Mouse (Mus musculus) olfactory bulb, adult 2 months (tissue): ENCODE data around the gene S100a2. TPM values are rescaled to one million over a fixed set of nuclear protein-coding genes. Genes with fewer than 3 reads are reported as not detected.
A peak's percentile ranks its signal among the peaks of the same experiment; 100 is the strongest.

Experiments
- H3K27ac ChIP-seq: fragments of 200-500 bp; 2 replicates; pipeline ENCODE4 v1.5.1; 2012; ENCODE audit warnings: low read depth, low read length; ENCODE audit not compliant: insufficient read depth
- H3K4me1 ChIP-seq: fragments of 200-500 bp; 2 replicates; pipeline ENCODE4 v1.6.1; 2012; ENCODE audit warnings: low read length; ENCODE audit not compliant: control insufficient read depth, insufficient read depth
- H3K4me3 ChIP-seq: fragments of 200-500 bp; 2 replicates; pipeline ENCODE4 v1.5.1; 2012; ENCODE audit warnings: mild to moderate bottlenecking, low read depth, low read length, moderate library complexity; ENCODE audit not compliant: insufficient read depth
- CTCF ChIP-seq: fragments of 200-500 bp; IDR thresholded peaks from 2 replicates; pipeline ENCODE4 v1.5.1; 2012; ENCODE audit warnings: low read depth, mild to moderate bottlenecking, low read length, moderate library complexity; ENCODE audit not compliant: insufficient read depth
- POLR2A ChIP-seq: fragments of 200-500 bp; IDR thresholded peaks from 2 replicates; pipeline ENCODE4 v1.6.1; 2012; ENCODE audit warnings: mild to moderate bottlenecking, low read depth, low read length, moderate library complexity; ENCODE audit not compliant: insufficient read depth
- WGBS: fragments of 180-500 bp; shearing (Covaris S2); methylation state at CpG from one replicate; pipeline ENCODE4 v1.1.7; 2018; 5-methylcytosine and 5-hydroxymethylcytosine counted together
- polyA plus RNA-seq: library from polyadenylated mRNA; stranded (reverse); fragments of >200 nt; gene quantifications from 2 replicates; pipeline ENCODE4 v1.2.4, GENCODE M21; 2012; ENCODE audit warnings: low replicate concordance; ENCODE audit not compliant: missing spikeins, insufficient read depth, insufficient read length

S100a2 gene
- polyA plus RNA-seq, 1 experiment = not detected

GRCm38 (mm10) chr3:90576351-90577001 lies 13.6 kb upstream of the S100a2 start:
- Histone ChIP-seq H3K4me3 (no peak overlapping the region), H3K4me1 (peaks cover 4% of the 10 kb centered on the region), H3K27ac (no peak overlapping the region)
- WGBS = 69% methylated on average over 10 of the region's 10 CpGs
- TF ChIP-seq CTCF (no peak), POLR2A (no peak)

DNA sequence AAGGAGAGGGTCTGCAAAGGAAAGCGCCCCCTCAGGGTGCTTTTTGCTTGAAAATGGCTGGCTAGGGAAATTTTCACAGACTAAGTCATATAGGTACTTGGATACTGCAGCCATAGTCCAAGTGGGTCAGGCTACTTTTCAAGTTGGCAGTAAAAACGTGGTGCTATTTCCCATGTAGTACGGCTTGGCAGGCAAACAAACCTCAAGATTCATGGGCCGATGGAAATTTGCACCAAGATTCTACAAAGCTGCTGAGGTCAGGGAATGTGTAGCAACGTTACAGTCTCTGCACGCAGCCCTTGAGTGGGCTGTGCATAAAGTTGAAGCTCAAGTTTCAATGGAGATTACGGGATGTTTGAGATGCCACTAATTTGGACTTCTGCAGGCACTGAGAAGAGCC lies 10.6 kb upstream of the S100a2 start:
- 58% methylated on average over 7 of the region's 7 CpGs for WGBS
- TF ChIP-seq CTCF = no peak
- no peak for TF ChIP-seq POLR2A
- H3K4me3 ChIP-seq = no peak overlapping the region
- peaks cover 7% of the 10 kb centered on the region for H3K4me1 ChIP-seq
- no peak overlapping the region for H3K27ac ChIP-seq

- H3K27ac ChIP-seq = no peak overlapping the region
- H3K4me3 ChIP-seq = no peak overlapping the region
- 98% methylated on average over 5 of the region's 5 CpGs for WGBS
- peaks cover 11% of the 10 kb centered on the region for H3K4me1 ChIP-seq
- no peak for TF ChIP-seq POLR2A
- TF ChIP-seq CTCF = no peak
Measured at GRCm38 (mm10) chr3:90581141-90581540, 8.9 kb upstream of the S100a2 start.

DNA sequence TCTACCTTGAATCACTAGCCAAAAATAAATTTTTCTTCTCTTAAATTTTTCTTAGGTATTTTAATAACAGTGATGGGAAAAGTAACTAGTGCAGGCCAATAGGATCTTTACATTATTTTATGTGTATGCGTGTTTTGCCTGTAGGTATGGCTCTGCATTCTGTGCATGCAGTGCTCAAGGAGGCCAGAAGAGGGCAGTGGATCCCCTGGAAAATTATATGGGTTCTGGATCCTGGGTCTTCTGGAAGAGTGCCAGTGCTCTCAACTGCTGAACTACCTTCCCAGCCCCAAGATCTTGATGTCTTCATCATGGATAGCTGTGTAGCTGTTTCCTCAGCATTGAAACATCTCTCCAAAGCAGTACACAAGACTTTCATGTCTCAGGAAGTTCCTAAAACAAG lies 7.9 kb upstream of the S100a2 start:
- no peak for TF ChIP-seq CTCF
- no peak for TF ChIP-seq POLR2A
- 97% methylated on average over 1 of the region's 1 CpGs for WGBS

GRCm38 (mm10) chr3:90582556-90582955 lies 7.5 kb upstream of the S100a2 start:
- Histone ChIP-seq H3K4me3 (no peak overlapping the region), H3K27ac (no peak overlapping the region), H3K4me1 (peaks cover 25% of the 10 kb centered on the region)
- 96% methylated on average over 4 of the region's 4 CpGs for WGBS
- no peak for TF ChIP-seq POLR2A
- no peak for TF ChIP-seq CTCF

More for the DNA sequence above, 7.9 kb upstream of the S100a2 start:
- Histone ChIP-seq H3K4me1 (peaks cover 21% of the 10 kb centered on the region), H3K4me3 (no peak overlapping the region), H3K27ac (no peak overlapping the region)

DNA sequence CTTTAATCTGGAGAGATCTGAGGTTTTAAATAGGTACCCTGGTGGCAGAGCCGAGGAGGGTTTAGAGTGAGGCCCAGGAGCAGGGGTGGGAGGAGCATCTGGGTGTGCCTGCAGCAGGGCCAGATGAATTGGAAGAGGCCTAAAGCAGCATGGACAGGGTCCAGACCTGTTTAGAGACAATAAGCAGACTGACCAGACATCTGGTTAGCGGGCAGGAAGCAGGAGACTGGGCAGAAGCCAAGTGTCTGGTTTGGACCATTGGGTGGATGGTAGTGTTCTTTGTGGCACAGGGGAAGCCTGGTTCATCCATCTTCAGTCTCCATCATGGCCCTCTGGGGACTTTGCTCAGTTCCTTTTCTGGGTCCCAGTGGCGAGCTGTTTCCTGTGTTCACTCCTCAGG lies 6.2 kb upstream of the S100a2 start:
- H3K4me1 ChIP-seq = peaks cover 26% of the 10 kb centered on the region
- 69% methylated on average over 3 of the region's 3 CpGs for WGBS

DNA sequence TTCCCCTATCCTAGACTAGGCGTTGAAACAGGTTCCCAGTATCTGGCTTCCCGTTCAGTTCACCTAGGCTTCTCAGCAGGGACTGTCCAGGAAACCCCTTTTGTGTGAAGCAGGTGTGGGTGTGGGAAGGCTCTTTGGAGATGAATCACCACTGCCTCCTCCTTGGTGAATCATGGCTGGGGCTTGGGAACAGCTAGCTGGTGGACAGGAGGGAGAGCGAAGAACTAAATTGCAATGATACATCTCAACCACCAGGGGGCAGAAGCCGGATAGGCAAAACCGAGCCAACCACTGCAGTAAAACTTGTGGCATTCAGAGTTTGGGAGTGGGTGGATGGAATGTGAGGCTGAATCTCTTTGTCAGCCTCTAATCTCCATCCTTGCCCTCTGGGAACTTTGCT lies 4.5 kb upstream of the S100a2 start:
- 21% methylated on average over 5 of the region's 5 CpGs for WGBS
- TF ChIP-seq POLR2A (no peak), CTCF (peak; percentile 57)
- no peak overlapping the region for H3K27ac ChIP-seq

More for the DNA sequence above, 6.2 kb upstream of the S100a2 start:
- no peak overlapping the region for H3K27ac ChIP-seq
- no peak overlapping the region for H3K4me3 ChIP-seq
- TF ChIP-seq CTCF = no peak
- TF ChIP-seq POLR2A = no peak

DNA sequence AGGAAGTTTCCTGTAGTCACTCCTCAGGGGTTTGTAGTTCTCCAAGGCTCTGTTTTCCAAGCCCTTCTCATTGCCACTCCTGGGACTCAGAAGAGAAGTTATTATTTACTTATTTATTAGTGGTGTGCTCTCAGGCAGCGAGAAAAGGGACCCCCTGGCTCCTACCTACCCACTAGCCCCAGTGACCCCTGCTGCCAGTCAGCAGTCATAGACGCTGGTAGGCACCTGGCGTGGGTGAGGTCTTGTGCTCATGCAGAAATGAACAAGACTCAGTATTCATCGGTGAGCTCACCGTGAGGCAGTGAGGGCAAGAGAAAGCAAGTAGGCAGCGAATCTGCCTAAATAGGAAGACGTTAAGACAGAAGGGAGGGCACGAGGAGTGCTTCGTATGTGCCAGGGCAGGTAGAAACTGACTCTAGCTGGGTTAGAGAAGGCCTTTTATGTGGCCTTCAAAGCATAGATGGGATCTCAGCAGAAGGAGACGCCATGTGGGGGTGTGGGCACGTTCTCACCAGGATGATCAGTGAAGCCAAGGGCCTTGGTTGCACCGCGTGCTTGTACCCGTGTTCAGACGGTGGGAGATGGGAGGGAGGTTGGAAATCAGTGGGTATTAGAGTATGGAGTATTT lies 3.9 kb upstream of the S100a2 start:
- Histone ChIP-seq H3K4me3 (no peak overlapping the region), H3K4me1 (peaks cover 26% of the 10 kb centered on the region), H3K27ac (peak overlapping the region; percentile 83)
- TF ChIP-seq POLR2A (no peak), CTCF (no peak)
- WGBS = 76% methylated on average over 15 of the region's 15 CpGs

More for the DNA sequence above, 4.5 kb upstream of the S100a2 start:
- H3K4me1 ChIP-seq = peaks cover 26% of the 10 kb centered on the region
- H3K4me3 ChIP-seq = no peak overlapping the region

GRCm38 (mm10) chr3:90586906-90587305 lies 3.1 kb upstream of the S100a2 start:
- Histone ChIP-seq H3K27ac (peak overlapping the region; percentile 83), H3K4me3 (no peak overlapping the region), H3K4me1 (peaks cover 26% of the 10 kb centered on the region)
- no peak for TF ChIP-seq POLR2A
- TF ChIP-seq CTCF = no peak
- 46% methylated on average over 10 of the region's 10 CpGs for WGBS
